Mouse (Mus musculus) embryo, embryonic 10.5 days (tissue): Measurements from ENCODE around the gene Map3k1.

Experiments
- DNase-seq: peaks from one replicate; pipeline ENCODE4 v3.0.0-alpha.2; 2015; ENCODE audit warnings: low spot score

Gene Map3k1

DNA sequence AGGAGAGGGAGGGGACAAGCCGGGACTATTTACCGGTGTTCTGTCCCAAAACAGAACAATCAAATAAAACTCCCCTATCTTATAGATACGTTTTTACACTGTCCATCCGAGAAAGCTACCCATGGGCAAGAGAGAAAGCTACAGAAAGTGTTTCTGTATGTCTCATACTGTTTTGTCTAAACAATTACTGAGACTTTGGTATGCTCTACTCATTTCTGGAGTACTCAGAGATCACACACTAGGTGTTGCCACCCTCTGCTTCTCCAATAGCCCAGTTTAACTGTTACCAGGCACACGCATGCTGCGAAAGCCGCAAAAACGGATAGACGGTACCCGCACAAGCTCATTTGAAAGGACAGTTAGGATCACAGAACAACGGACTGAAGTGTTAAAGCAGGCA is 17.2 kb downstream of the Map3k1 start:
- DNase-seq: no peak

DNA sequence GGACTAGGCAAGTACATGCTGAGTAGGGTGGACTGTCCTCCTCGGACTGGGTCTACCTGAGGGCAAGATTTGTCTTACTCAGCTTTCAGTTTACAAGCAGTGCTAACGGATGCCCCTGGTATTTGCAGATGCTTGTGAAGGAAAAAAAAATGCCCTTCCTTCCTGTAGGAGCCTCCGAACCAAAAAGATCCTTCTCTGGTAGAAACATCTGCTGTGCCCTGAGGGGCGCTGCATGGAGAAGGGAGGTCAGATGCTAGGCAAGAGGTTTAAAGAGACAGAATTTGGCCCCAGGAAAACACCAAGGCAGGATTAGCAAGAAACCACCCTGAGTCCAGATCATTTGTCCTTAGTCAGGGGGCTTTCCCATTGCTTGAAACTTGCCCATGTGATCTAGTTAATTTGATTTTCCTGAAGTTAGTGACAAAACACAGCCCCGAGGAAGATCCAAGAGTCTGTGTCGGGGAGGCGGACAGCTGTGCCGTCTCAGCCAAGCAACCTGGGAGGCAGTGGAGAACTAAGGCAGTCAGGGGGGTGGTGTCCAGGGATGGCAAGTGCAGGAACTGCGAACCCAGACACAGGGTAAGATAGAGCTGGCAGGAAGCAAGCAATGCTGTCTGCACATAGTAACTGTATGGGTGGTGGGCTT is 19.2 kb downstream of the Map3k1 start:
- DNase-seq: peak; percentile 43

DNA sequence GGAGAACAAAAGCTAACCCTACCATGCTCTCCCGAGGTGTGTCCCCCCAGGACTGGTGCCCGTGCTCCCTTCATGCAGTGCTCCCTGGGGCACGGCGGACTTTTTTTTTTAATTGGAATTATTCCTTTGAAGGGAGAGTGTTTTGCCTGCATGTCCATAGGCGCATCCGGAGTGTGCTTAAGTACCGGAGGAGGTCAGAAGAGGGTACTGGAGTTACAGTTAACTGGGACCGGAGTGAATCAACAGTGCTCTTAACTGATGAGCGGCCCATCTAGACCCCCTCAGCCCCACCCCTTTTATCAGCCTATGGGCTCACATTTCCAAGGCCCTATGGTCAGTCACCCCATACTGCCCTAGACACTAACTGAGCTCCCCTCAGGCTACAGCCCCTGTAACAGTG is 19.9 kb downstream of the Map3k1 start:
- DNase-seq: no peak

DNA sequence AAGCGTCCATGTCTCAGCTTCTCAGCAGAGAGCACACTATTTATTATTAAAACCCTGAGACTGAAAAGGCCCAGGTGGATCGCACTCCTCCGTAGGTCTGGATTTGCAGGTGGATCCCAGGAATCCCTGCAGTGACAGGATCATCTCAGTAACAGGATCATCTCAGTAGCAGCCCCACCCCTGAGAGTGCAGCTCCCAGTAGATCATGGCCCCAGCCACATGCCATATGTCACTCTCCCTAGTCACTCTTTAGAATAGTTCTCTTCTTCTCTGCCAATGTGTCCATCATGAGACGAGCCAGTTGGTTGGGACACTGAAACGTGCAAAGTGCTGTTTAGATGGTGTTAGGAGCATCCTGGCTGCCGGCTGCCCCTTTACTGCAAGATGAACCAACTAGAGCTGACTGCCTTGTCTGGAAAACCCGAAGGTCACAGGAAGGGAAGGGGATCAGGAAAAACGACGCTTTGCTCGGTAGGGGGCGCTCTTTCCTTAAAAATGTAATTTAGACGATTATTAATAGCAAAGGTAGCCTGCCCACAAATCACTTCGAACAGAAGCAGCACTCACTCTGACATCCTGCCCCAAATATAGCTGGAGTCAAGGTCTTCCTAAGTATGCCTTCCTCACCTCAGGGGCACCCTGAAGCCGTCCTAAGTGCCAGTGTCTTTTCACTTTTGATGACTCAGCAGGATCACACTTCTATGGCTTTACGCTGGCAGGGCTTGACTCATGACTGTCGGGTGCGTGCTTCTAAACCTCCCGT is 20.8 kb downstream of the Map3k1 start:
- peak; percentile 95 for DNase-seq

DNA sequence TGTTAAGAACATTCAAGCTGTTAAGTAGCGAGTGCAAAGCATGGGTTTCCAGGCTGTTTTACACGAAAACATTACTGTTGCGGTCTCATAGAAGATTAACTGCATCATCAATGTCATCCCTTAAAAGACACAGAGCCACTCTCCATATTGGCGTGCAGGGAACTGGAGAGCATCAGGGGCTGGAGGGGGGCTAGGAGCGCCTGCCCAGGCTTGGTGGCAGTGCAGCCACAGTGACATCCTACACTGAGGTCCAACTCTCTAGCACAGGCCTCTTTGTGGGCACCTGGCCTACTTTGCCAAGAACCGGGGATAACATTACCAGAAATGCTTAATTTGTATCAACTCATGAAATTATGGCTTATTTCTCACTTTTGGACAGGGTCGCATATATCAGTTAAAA is 22.2 kb downstream of the Map3k1 start:
- no peak for DNase-seq

DNA sequence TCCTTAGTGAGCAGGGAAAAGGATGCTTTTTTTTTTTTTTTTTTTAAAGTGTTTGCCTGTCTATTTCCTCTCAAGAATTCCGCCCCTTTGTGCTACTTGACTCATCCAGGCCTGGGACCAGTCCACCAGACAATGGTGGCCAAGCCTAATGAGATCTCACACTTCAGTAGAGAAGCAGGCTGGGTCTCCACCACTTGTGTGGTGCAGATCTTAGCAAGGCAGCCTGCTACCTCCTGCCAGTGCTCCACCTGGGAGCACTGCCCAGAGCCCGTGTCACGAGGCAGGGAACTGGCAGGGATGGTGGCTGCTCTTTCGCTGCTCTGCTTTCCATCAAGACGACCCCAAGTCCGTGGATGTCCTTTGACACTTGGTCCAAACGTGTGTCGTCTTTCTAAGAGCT is 25.3 kb downstream of the Map3k1 start:
- no peak for DNase-seq

DNA sequence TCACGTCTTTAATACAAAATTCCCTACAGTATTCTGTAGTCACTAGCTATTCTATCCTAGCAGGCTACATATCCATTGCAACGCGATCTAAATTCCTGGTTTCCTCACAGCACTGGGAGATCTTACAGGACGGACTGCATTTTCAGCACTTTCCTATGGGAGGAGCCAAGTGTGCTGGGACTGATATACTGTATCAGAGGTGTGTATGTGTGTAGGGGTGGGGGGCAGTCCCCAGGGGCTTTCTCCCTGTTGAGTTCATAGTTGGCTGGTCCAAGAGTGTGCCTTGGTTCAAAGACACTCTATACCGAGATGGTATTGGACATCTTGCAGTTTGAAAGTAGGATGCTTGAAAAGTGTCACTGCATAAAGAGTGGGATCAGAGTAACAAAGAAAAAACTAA is 29.3 kb downstream of the Map3k1 start:
- DNase-seq: no peak

DNA sequence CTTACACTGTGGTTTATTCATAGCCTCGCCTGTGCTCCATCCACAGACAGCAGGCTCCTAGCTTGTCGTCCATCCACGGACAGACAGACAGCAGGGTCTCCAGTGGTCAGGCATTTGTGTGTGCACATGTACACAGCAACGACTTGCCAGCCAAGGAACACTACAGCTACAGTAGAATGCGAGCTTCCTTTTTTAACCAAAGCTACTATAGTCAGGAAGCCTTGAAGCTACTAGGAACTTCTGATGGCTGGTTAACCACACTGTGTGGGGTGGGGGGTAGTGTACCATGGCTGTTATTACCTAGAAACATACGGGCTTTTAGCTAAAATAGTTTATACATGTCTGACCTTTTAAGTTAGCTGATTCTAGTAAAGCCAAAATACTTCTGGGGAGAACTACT is 30.2 kb downstream of the Map3k1 start:
- no peak for DNase-seq

DNA sequence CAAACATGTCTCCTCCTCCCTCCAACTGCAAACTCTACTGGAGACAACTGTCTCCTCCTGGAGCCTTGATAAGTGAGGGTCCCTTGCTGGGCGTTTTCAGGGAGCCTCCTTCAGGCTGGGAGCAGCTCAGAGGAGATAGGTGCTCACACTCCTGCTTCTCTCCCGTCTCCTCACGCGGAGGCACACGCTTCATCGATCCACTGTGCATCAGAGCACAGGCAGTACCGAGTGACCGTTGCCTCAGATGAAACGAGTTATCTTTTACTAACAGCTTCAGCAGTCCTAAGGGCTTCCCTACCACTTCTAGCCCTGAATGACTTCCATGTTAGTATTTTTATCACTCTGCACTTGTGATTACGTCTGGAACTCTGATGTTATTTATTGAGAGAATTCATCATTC is 30.9 kb downstream of the Map3k1 start:
- DNase-seq: no peak

DNA sequence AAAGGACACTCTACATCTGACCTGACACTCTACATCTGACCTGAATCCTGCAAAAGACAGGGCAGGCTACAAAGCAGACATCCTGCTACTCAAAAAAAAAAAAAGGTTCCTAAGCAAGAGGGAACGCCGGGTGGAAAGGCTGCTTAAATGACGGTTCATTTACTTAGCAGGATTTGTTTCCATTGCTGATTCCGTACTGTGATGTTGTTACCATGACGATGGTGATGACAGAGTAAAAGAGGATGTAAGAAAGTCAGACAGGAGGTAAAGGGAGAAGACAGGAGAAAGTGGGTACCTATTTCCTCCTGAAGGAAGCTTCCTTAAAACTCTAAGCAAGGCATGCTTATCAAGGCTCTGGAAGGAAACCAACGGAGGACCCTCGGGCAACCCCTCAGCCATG is 31.6 kb downstream of the Map3k1 start:
- peak; percentile 25 for DNase-seq

DNA sequence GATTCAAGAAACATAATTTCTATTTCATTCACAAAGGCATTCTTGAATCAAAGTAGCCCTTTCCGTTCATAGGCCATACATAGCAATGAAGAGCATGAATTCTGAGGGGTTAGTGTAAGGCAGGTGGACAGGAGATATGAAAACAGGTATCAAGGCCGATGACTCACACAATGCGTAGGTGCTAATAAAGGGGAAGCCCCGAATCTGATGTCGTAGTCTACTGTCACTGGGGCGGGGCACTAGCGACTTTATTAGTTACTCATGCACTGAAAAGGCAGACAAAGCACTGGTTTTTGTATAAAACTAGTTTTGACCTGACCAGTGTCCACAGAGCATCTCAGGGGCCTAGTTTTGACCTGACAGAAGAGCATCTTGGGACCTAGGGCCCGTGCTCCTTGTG is 36.7 kb downstream of the Map3k1 start:
- DNase-seq: no peak

DNA sequence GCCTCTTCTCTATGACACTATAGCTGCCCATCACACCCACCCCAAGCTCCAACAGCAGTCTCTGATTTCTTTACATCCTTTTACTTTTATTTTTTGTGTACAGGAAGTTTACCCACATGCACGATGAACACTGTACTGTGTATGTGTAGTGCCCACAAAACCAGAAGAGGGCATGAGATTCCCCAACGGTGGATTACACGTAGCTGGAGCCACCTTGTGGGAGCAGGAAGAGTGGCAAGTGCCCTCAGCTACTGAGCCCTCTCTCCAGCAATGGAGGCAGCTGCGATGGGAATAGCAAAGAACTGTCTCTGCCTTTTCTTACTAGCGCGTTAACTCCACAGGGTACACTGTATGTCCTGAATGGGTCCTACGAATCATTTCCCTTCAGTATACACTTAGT is 37.6 kb downstream of the Map3k1 start:
- DNase-seq: peak; percentile 67

DNA sequence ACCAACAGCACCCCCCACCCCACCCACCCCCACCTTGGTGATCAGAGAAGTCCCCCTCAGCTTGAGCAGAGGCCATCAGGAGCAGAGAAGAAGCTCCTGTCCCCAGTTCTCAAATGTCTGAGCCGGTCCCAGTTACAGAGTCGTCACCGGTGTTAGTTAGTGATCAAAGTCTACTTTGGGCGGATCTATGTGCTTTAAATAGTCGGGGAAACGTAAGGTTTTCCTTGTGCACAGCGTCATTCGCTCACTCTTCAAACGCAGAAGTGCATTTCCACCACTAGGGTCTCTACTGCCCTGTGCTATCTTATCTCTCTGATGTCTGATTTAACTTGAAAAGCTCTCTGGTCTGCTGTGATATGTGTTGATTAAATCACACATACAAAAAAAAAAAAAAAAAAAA is 38.0 kb downstream of the Map3k1 start:
- DNase-seq: no peak

DNA sequence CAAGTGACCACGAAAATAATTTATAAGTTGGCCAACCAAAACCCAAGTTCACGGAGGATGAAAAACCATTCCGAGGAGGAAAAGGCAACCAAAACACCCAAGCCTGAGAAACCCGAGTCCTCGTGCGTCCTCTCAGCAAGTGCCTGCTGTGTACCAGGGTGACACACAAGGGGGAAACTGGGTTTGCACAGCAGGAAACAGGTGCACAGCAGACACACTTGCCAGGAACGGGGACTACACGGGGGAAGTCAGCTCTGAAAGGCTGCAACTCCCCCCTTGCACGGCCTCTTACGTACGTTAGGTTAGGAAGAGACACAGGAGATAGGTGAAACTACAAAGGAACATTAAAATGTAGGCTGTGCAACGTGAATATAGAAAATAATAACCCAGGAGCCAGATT is 46.3 kb downstream of the Map3k1 start:
- no peak for DNase-seq

DNA sequence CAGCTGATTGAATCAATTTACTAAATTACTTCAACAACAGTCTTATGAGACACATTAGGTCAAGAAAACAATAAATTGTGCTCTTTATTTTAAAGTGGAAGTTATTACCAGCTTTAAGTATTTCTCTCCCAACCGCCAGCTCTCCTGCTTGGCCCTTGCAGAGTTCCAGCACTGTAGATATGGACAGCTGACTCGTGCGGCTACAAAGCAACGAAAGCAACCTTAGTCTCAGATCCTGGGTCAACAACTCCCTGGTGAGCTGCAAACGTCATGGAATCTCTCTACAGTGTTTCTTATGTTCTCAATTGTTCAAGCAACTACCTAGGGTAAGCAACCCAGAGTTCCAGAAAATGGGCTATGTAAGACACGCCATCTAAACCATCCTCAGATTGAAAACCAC is 51.8 kb downstream of the Map3k1 start:
- no peak for DNase-seq

DNA sequence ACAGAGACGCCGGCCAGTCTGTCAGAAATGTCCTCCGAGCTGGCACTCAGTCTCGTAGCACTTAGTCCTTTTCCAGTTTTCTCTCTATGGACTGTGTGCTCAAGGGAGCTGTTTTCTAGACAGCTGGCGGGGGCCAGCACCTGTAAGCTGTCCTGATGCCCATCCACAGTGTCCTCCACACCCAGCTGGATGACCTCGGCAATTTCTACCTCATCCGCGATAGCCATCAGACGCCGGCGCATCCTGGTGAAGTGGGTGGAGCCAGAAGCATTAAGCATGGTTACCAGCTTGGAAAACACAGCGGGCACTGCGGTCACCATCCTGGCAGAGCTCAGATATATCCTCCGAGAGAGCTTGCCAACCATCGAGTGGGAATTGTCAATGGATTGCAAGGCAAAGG is 52.9 kb downstream of the Map3k1 start:
- no peak for DNase-seq

DNA sequence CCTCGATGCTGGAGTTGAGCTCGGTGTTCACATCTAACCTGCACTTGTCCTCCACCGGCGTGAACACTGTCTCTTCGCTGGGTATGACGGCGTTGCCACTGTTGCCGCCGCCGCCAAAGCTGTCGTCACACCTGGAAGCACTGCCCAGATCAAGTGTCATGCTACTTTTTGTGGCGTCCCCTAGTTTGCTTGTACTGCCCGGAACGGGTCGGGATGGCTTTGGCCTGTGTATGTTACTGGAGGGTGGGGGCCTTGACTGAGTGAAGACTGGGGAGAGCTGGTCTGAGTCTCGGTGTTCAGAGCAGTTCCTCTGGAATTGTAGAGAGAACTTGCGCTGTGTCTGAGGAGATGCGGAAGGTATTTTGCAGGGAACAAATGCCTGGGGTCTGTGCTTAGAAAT is 53.4 kb downstream of the Map3k1 start:
- no peak for DNase-seq

DNA sequence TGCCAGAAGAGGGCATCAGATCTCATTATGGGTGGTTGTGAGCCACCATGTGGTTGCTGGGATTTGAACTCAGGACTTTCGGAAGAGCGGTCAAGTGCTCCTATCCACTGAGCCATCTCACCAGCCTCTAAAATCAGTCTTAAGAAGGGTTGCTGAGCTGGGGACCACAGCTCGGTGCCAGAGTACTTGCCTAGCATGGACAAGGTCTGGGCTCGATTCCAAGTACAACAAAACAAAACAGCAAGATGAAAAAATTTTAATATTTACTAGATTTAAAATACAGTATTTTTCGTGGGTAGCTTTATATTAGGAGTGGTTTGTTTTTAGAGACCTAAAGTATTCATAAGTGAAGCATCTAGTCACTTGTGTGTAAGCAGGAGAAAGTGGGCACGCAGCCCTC is 55.5 kb downstream of the Map3k1 start:
- no peak for DNase-seq

DNA sequence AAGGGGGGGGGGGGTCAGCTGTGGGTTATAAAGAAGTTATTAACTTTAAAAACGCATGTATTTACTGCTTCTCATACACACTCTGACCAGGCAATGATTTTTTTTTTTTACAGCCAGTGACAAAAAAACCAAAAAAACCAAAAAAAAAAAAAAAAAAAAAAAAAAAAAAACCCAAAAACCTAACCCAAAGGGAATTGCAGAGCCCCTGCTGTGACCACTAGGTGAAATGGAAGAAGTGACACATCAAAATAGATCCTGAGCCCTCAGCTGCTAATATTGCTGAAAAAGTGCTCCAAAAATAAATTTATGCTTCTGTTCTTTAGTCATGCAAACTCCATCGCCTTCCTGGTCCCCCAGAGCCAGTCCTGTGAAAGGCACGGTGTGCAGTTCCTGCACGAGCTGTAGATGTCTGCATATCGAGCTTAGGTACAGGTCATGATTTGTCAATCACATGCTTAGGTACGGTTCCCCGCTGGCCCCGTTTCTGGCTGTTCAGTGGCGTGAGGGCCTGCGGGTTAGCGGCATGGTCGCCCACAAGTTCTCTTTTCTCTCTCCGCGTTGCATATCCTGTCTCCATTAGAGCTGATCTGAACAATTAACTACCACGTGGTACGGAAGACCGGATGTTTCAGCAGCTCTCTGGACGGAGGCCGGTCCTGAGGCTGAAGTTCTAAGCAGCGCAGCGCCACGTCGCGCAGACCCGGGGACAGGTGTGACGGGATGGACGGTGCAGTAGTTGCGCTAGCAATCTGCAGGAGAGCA is 60.3 kb downstream of the Map3k1 start:
- no peak for DNase-seq

DNA sequence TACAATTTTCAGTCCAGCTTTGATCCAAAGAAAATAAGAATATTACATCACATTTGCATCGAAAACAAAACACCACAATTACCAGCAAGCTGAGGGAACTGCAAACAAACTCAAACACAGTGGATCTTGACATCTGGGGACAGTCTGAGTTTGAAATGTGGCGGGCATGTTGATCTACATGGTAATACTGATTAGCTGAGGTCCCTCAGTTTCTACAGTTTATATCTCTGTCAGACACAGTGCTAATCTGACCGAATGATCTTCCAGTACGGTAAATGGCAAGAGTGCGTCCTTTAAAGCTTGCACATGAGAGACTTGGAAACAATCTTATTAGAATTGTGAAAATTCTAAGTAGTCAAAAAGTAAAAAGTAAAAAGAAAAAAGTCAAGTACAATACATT is 62.0 kb downstream of the Map3k1 start:
- no peak for DNase-seq

DNA sequence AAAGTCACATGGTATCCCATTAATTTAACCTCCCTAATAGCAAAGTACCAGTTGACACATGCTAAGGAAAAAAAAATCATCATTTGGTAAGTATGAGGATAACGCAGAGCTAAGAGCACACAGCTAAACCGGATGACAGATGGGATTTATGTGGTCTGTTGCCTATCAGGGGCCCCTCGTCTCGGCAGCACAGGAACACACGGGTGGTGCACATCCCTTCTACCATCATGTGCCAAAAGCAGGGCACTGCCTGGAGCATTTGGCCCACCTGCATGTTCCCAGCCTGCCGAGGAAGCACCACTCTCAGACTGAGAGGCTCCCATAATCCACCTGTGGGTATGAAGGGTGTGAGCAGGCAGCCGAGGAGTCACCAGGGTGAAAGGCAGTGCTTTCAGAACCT is 63.6 kb downstream of the Map3k1 start:
- no peak for DNase-seq

DNA sequence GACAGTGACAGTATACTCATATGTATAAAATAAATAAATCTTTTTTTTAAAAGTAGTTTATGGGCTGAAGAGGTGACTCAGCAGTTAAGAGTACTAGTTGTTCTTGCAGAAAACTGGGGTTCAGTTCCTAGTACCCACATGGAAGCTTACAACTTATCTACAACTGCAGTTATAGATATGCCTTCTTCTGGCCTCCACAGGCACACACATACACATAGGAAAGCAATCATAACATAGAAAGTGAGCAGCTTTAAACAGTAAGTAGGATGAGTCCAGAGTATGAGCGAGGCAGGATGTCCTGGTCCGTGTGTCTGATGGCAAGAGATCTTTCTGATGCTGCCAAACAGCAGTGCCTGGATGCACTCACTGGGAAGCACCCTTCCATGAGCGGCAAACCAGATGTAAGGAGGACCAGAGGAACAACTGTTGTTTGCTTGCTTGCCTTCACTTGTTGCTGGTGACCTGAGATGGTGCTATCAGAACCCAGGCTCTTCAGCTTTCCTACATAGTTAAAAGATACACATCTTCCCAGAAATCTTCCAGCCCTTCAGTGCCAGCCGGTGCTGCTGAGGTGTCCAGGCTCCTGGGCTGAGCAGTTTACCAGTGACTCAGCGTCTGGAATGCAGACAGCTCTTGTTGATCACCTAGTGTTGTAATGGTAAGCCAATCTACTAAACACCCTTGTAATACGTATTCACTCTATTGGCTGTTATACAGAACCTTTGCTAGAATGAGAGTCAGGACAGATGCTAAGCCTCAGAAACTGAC is 64.4 kb downstream of the Map3k1 start:
- DNase-seq: no peak
